Mouse (Mus musculus) adrenal gland, adult 2 months (tissue): ENCODE measurements around the gene Cfap221. TPM values are rescaled to one million over a fixed set of nuclear protein-coding genes. Genes with fewer than 3 reads are reported as not detected.

Source experiments
- DNase-seq: peaks from one replicate; pipeline ENCODE4 v3.0.0; 2021
- polyA plus RNA-seq: library from polyadenylated mRNA; depleted of rRNA; stranded (reverse); fragments of >200 nt; gene quantifications from 2 replicates; pipeline ENCODE4 v1.2.3, GENCODE M21; 2012; rRNA removed
- total RNA-seq, 2 experiments: library from RNA; stranded (reverse); gene quantifications; 2 replicates each; pipeline ENCODE4 v1.2.3; 2021

The Cfap221 gene
- total and polyA plus RNA-seq, 3 experiments, result 0.04 to 0.37 (median 0.24) TPM

- DNase-seq, result no peak
These were observed 94.3 kb downstream of the Cfap221 start for GRCm38 (mm10) chr1:119902551-119903230.

GRCm38 (mm10) chr1:119899195-119900123 lies 97.6 kb downstream of the Cfap221 start:
- DNase-seq, result no peak

DNA sequence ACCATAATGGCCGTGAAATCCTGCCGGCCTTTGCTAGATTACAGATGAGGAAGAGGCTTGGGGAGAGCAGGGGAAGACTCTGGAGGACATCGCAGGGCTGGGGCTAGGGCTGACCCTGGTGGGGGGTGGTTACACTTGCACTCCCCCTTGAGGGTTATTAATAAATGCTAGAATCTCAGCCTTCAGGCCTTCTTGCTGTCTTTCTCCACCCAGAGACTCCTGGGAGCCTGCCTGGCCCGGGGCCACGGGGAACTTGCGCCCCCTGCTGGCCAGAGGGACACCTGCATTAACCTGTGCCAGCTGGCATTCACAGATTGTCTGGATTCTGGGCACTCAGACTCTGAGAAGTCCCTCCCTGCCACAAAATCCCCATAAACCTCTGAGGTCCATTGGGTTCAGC lies 102.1 kb downstream of the Cfap221 start:
- DNase-seq, result peak; percentile 76

- no peak for DNase-seq
These were observed 103.4 kb downstream of the Cfap221 start for GRCm38 (mm10) chr1:119893600-119893999.

- DNase-seq, result no peak
These were observed 104.1 kb downstream of the Cfap221 start for GRCm38 (mm10) chr1:119892933-119893332.

- no peak for DNase-seq
These were observed 105.2 kb downstream of the Cfap221 start for GRCm38 (mm10) chr1:119891865-119892264.

- no peak for DNase-seq
These were observed 105.9 kb downstream of the Cfap221 start for GRCm38 (mm10) chr1:119891149-119891548.

DNA sequence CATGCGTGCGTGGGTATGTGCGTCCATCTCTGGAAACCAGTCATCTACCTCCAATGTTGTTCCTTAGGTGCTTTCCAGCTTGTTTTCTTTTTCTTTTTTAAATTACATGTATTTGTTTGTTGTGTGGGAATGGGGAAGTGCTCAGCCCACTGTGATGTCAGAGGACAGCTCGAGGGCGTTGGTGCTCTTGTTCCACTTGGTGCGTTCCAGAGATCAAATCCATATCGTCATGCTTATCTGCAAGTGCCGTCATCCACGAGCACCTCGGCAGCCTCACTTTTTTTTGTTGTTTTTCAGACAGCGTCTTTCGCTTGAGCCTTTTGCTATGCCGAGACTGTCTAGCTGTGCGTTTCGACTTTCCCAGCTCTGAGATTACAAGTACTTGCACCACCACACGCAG lies 107.7 kb downstream of the Cfap221 start:
- no peak for DNase-seq

DNA sequence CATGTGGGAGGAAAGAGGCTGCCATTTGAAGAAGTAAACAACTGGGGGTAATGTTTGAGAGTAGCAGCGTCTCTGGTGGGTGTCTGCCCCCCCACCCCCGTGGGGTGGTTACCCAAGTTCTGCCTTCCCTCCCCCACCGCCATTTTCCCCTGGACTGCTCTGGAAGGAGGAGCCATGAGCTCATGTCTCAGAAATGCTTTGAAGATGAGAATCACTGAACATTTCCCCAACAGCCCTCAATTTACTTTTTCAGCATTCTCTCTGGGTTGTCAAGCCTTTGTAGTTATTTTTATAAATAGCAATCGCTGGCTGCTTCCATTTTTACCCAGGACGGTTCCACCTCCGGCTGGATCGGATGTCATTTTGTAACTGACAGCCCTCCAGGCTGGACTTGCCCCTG lies 110.7 kb downstream of the Cfap221 start:
- DNase-seq, result peak; percentile 35

GRCm38 (mm10) chr1:119884272-119884671 lies 112.8 kb downstream of the Cfap221 start:
- no peak for DNase-seq

- peak; percentile 37 for DNase-seq
These were observed 118.1 kb downstream of the Cfap221 start for GRCm38 (mm10) chr1:119878909-119879308.

DNA sequence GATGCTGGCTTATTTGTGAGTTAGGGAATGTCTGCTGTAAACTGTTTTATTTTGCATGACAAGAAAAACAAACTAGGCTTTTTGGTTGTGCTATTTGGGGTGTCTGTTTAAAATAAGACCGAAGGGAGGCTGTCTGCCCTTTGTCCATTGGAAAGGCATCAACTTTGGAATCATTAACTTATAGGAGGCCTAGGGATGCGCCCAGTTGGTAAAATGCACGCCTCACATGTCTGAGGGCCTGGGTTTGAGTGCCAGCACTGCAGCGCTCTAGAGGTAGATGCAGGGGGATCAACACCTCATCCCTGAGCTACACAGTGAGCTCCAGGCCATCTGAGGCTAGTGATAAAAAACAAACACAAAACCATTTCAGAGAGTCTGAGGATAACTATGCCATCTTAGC lies 119.6 kb downstream of the Cfap221 start:
- no peak for DNase-seq

Other genes starting within 250 kb of the Cfap221 start
- gene Ptpn4, start 159.6 kb downstream of the Cfap221 start, total RNA-seq, result 10 to 100 TPM; 25.6 to 40.8 TPM
- gene Ptpn4, start 159.6 kb downstream of the Cfap221 start, polyA plus RNA-seq, result 4.9 and 9.2 TPM in 2 replicates
- 10 to 100 TPM in 1 of 2 experiments, 1 to 10 TPM in 1; 6.1 to 10.9 TPM for gene Tmem177, start 84.0 kb downstream of the Cfap221 start, total RNA-seq
- gene Tmem177, start 84.0 kb downstream of the Cfap221 start, polyA plus RNA-seq, result 3.4 and 4.1 TPM in 2 replicates
- 10 to 100 TPM; 10.8 to 18.9 TPM for gene Sctr, start 9.7 kb upstream of the Cfap221 start, total RNA-seq
- 10.0 and 21.1 TPM in 2 replicates for gene Sctr, start 9.7 kb upstream of the Cfap221 start, polyA plus RNA-seq
- gene Tmem37, start 76.8 kb upstream of the Cfap221 start, total RNA-seq, result 10 to 100 TPM in 1 of 2 experiments, 1 to 10 TPM in 1; 9.8 to 22.6 TPM
- 22.4 and 32.9 TPM in 2 replicates for gene Tmem37, start 76.8 kb upstream of the Cfap221 start, polyA plus RNA-seq
- 1,000 to 10,000 TPM; 1,195 to 1,389 TPM for gene Dbi, start 123.8 kb upstream of the Cfap221 start, total RNA-seq
- gene Dbi, start 123.8 kb upstream of the Cfap221 start, polyA plus RNA-seq, result 375 and 512 TPM in 2 replicates
- 10 to 100 TPM; 11.7 to 12.2 TPM for gene 3110009E18Rik, start 124.0 kb upstream of the Cfap221 start, total RNA-seq
- gene 3110009E18Rik, start 124.0 kb upstream of the Cfap221 start, polyA plus RNA-seq, result 0.59 and 0.68 TPM in 2 replicates